Comparison of ENCODE assay signal across 18 mouse cellular contexts in the genomic region with DNA sequence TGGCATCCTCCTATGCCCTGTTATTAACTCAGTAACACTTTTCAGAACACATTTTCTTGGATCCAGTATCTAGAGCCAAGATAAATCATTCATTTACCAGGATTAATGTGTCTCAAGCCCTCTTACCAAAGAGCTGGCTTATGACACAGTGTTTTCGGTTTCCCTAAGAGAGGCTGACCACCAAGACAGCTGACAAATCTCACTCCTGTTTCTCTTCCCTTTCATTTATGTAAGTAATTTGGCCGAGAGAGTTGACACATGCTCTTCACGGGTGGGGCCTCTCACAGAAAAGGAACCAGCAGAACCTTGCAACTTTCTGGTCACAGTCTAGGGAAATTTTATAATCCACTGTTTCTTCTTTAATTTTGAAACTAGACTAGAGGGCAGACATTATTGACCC. TPM values are rescaled to one million over a fixed set of nuclear protein-coding genes. Genes with fewer than 3 reads are reported as not detected.
DNase-seq lines count a peak whose midpoint lies in the region; ATAC-seq and TF ChIP-seq lines count a peak whose summit lies in the region.
"Had no signal": no experiment of that assay in that cellular context is flagged by ENCODE, and none has a peak within 500 bp of the region (broad histone marks: within the 10 kb centered on the region; RNA-seq: fewer than 3 reads in every experiment).

No protein-coding gene starts in this region.

- no peak for TF ChIP-seq POLR2A in liver, adult 2 months (IDR thresholded peaks at IDR 0.05; ENCODE audit: extremely low read depth, insufficient read depth, low read length)

- intact Hi-C loops in gastrocnemius, adult 2 months (cut with DNase I) = loop anchor here (10.0 kb wide), 1 partner anchor 232 kb away; no protein-coding TSS in a partner anchor

- 72% methylated on average over 3 of the region's 3 CpGs for WGBS in heart, embryonic 10.5 days
- whole genome bisulfite sequencing in liver, adult 2 months = 63% methylated on average over 3 of the region's 3 CpGs

- H3K4me1 ChIP-seq in heart, embryonic 10.5 days = no peaks in the 10 kb centered on the region
- H3K4me1 ChIP-seq in liver, adult 2 months (ENCODE audit: control insufficient read depth, insufficient read depth, low read length) = no peaks in the 10 kb centered on the region
- H3K4me1 ChIP-seq: limb, embryonic 15.5 days had no signal

- no peaks in the 10 kb centered on the region for H3K9me3 ChIP-seq in heart, embryonic 10.5 days
- H3K9me3 ChIP-seq: embryonic facial prominence, embryonic 10.5 days; hindbrain, embryonic 15.5 days; limb, embryonic 15.5 days; midbrain, embryonic 10.5 days had no signal

- H3K36me3 ChIP-seq in heart, embryonic 10.5 days = no peaks in the 10 kb centered on the region
- H3K36me3 ChIP-seq in liver, adult 2 months (ENCODE audit: control insufficient read depth, insufficient read depth, low read length) = no peaks in the 10 kb centered on the region
- H3K36me3 ChIP-seq: embryonic facial prominence, embryonic 10.5 days; hindbrain, embryonic 15.5 days; limb, embryonic 15.5 days; midbrain, embryonic 10.5 days had no signal

- TF ChIP-seq CTCF in liver, adult 2 months (IDR thresholded peaks at IDR 0.05; ENCODE audit: low read depth, low read length) = no peak
- no peak for TF ChIP-seq CTCF in gastrocnemius, adult 2 months (IDR thresholded peaks at IDR 0.05)

- peak; percentile 90 for ATAC-seq in megakaryocyte progenitor cell, adult 5-6 weeks (replicated peaks; ENCODE audit: poor library complexity)

- no peak overlapping the region for H3K27ac ChIP-seq in heart, embryonic 10.5 days
- H3K27ac ChIP-seq in liver, adult 2 months (replicated peaks; ENCODE audit: insufficient read depth, low read depth, low read length) = no peak overlapping the region
- H3K27ac ChIP-seq in gastrocnemius, adult 2 months = no peak overlapping the region
- H3K27ac ChIP-seq: embryonic facial prominence, embryonic 10.5 days; heart, adult 2 months; hindbrain, embryonic 15.5 days; limb, embryonic 15.5 days; midbrain, embryonic 10.5 days had no signal

- H3K4me3 ChIP-seq in heart, embryonic 10.5 days = no peak overlapping the region
- H3K4me3 ChIP-seq in liver, adult 2 months (ENCODE audit: insufficient read depth, low read depth, low read length) = no peak overlapping the region
- H3K4me3 ChIP-seq in gastrocnemius, adult 2 months = no peak overlapping the region
- H3K4me3 ChIP-seq: embryonic facial prominence, embryonic 10.5 days; heart, adult 2 months; hindbrain, embryonic 15.5 days; limb, embryonic 15.5 days; midbrain, embryonic 10.5 days had no signal

- DNase-seq in heart, adult 18-20 months = peak; percentile 35 to 60
- no peak for DNase-seq in heart, embryonic 10.5 days (ENCODE audit: low spot score)
- DNase-seq in liver, adult 2 months (ENCODE audit: extremely low read depth, low read depth, low spot score) = peak; percentile 58
- DNase-seq in liver = no peak
- peak; percentile 69 for DNase-seq in adipocyte (ENCODE audit: low spot score)
- DNase-seq in gastrocnemius, adult 2 months = no peak
- no peak for DNase-seq in adrenal gland, postnatal 10 days
- DNase-seq: cerebellum, adult 9-10 months had no signal

- no peaks in the 10 kb centered on the region for H3K79me2 ChIP-seq in liver, adult 2 months (ENCODE audit: control insufficient read depth, insufficient read depth, low read length)

- no peaks in the 10 kb centered on the region for H3K27me3 ChIP-seq in heart, embryonic 10.5 days (ENCODE audit: insufficient read depth, poor library complexity, severe bottlenecking)
- H3K27me3 ChIP-seq in liver, adult 2 months (ENCODE audit: control insufficient read depth, insufficient read depth, low read length) = no peaks in the 10 kb centered on the region
- H3K27me3 ChIP-seq: hindbrain, embryonic 15.5 days; limb, embryonic 15.5 days had no signal

- H3K9ac ChIP-seq in liver, adult 2 months (ENCODE audit: low read depth, low read length) = no peak overlapping the region
- H3K9ac ChIP-seq: hindbrain, embryonic 15.5 days; limb, embryonic 15.5 days had no signal

RNA-seq across cellular contexts. Expression of a gene that starts 49.1 kb away (rescaled TPM):
- not detected for total RNA-seq in heart, adult 18-20 months (2021)
- polyA plus RNA-seq in heart, embryonic 10.5 days (2016; fragmentation: Nextera tagmentation; extraction: Ambion mirVana) = not detected in 2 replicates
- total RNA-seq in liver, adult 2 months (2014; rRNA removed) = not detected in 2 replicates
- not detected in 2 replicates for polyA plus RNA-seq in liver, adult 2 months (2012; rRNA removed)
- not detected in 2 replicates for total RNA-seq in megakaryocyte progenitor cell, adult 5-6 weeks (2015)
- not detected in 2 replicates for total RNA-seq in megakaryocyte progenitor cell, adult 5-6 weeks (2017)
- total RNA-seq in gastrocnemius, adult 2 months (2021) = not detected
- not detected for total RNA-seq in adrenal gland, postnatal 10 days (2021)
- total RNA-seq: heart, adult 2 months; left cerebral cortex, adult 8-10 months had no signal
- polyA plus RNA-seq: C2C12; embryonic facial prominence, embryonic 10.5 days; heart, adult 2 months; hindbrain, embryonic 15.5 days; large intestine, adult 2 months; midbrain, embryonic 10.5 days; neural tube, embryonic 11.5 days had no signal

Comparison
In these comparisons a context has a peak if more than half of its experiments do, and no peak if none do; other contexts are left out.
1. DNase-seq: peak in heart, adult 18-20 months (2 of 2), liver, adult 2 months (single experiment) and adipocyte (single experiment); none in heart, embryonic 10.5 days (single experiment), liver (single experiment), gastrocnemius, adult 2 months (single experiment) and adrenal gland, postnatal 10 days (single experiment).